Mouse (Mus musculus): ENCODE results near the gene Wnt4. TPM values are rescaled to one million over a fixed set of nuclear protein-coding genes. Genes with fewer than 3 reads are reported as not detected.

The Wnt4 gene
- polyA plus RNA-seq, 1 experiment: 4.1 TPM

DNA sequence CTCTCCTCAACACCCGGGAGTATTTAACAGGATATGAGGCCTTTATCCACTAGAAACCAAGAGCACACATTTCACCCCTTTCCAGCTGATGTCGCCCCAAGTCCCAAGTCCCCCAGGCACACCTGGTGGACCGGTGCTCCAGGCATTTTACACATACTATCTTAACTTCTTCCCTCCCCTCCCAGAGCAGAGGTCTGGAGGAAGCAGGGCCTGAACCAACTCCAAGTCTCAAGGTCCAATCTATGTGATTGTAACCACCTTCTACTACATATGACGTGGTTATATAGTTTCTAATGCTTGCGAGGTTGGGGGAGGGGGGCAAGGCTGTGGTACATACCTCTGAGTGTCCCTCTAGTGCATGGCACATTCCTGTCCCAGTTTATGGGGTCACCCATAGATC, 4.8 kb downstream of the Wnt4 start:
- Histone ChIP-seq H3K36me3 (ENCODE audit: control insufficient read depth, insufficient read depth, low read length, poor library complexity, severe bottlenecking) (no peaks in the 10 kb centered on the region), H3K4me3 (ENCODE audit: low read depth, low read length) (no peak overlapping the region), H3K27ac (ENCODE audit: insufficient read depth, low read length) (no peak overlapping the region), H3K9ac (ENCODE audit: low read depth, poor library complexity, severe bottlenecking) (no peak overlapping the region), H3K27me3 (ENCODE audit: control insufficient read depth, insufficient read depth, low read length, poor library complexity, severe bottlenecking) (peaks cover 10% of the 10 kb centered on the region), H3K4me1 (ENCODE audit: control insufficient read depth, insufficient read depth, low read length) (peaks cover 6% of the 10 kb centered on the region), H3K9me3 (replicated peaks; ENCODE audit: control insufficient read depth, insufficient read depth, low read length, poor library complexity, severe bottlenecking) (no peaks in the 10 kb centered on the region)
- TF ChIP-seq POLR2A (IDR thresholded peaks at IDR 0.05; ENCODE audit: insufficient read depth, low read length): no peak
- TF ChIP-seq EP300 (IDR thresholded peaks at IDR 0.05; ENCODE audit: insufficient read depth, low read depth, low read length): no peak
- no peak for TF ChIP-seq CTCF (IDR thresholded peaks at IDR 0.05; ENCODE audit: low read depth, low read length)

- Histone ChIP-seq H3K36me3 (ENCODE audit: control insufficient read depth, insufficient read depth, low read length, poor library complexity, severe bottlenecking) (no peaks in the 10 kb centered on the region), H3K4me1 (ENCODE audit: control insufficient read depth, insufficient read depth, low read length) (peaks cover 6% of the 10 kb centered on the region), H3K4me3 (ENCODE audit: low read depth, low read length) (no peak overlapping the region), H3K9me3 (replicated peaks; ENCODE audit: control insufficient read depth, insufficient read depth, low read length, poor library complexity, severe bottlenecking) (no peaks in the 10 kb centered on the region), H3K9ac (ENCODE audit: low read depth, poor library complexity, severe bottlenecking) (no peak overlapping the region), H3K27ac (ENCODE audit: insufficient read depth, low read length) (no peak overlapping the region), H3K27me3 (ENCODE audit: control insufficient read depth, insufficient read depth, low read length, poor library complexity, severe bottlenecking) (peaks cover 5% of the 10 kb centered on the region)
- no peak for TF ChIP-seq POLR2A (IDR thresholded peaks at IDR 0.05; ENCODE audit: insufficient read depth, low read length)
- TF ChIP-seq CTCF (IDR thresholded peaks at IDR 0.05; ENCODE audit: low read depth, low read length): no peak
- TF ChIP-seq EP300 (IDR thresholded peaks at IDR 0.05; ENCODE audit: insufficient read depth, low read depth, low read length): no peak
These were observed 5.5 kb downstream of the Wnt4 start for GRCm38 (mm10) chr4:137282584-137283406.

DNA sequence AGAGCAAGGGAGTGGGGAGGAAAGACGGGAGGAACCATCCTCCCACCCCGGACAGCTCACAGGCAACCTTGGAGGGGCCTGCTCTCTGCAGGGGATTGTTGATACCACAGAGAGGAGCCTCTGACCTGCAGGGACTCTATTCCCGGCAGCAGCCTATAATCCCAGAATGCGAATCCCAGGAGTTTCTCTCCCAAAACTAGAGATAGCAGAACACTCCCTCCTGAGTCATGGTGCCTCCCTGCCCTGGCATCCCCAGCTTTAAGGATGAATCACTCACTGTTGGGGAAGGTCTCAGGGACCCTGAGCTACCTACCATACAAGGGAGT, 6.1 kb downstream of the Wnt4 start:
- Histone ChIP-seq H3K36me3 (ENCODE audit: control insufficient read depth, insufficient read depth, low read length, poor library complexity, severe bottlenecking) (no peaks in the 10 kb centered on the region), H3K4me3 (ENCODE audit: low read depth, low read length) (no peak overlapping the region), H3K9me3 (replicated peaks; ENCODE audit: control insufficient read depth, insufficient read depth, low read length, poor library complexity, severe bottlenecking) (no peaks in the 10 kb centered on the region), H3K4me1 (ENCODE audit: control insufficient read depth, insufficient read depth, low read length) (peaks cover 6% of the 10 kb centered on the region), H3K27ac (ENCODE audit: insufficient read depth, low read length) (no peak overlapping the region), H3K27me3 (ENCODE audit: control insufficient read depth, insufficient read depth, low read length, poor library complexity, severe bottlenecking) (0 out of 2 replicates have a peak, but pooled peaks cover 4% of the 10 kb centered on the region), H3K9ac (ENCODE audit: low read depth, poor library complexity, severe bottlenecking) (no peak overlapping the region)
- TF ChIP-seq CTCF (IDR thresholded peaks at IDR 0.05; ENCODE audit: low read depth, low read length): no peak
- TF ChIP-seq EP300 (IDR thresholded peaks at IDR 0.05; ENCODE audit: insufficient read depth, low read depth, low read length): no peak
- no peak for TF ChIP-seq POLR2A (IDR thresholded peaks at IDR 0.05; ENCODE audit: insufficient read depth, low read length)

DNA sequence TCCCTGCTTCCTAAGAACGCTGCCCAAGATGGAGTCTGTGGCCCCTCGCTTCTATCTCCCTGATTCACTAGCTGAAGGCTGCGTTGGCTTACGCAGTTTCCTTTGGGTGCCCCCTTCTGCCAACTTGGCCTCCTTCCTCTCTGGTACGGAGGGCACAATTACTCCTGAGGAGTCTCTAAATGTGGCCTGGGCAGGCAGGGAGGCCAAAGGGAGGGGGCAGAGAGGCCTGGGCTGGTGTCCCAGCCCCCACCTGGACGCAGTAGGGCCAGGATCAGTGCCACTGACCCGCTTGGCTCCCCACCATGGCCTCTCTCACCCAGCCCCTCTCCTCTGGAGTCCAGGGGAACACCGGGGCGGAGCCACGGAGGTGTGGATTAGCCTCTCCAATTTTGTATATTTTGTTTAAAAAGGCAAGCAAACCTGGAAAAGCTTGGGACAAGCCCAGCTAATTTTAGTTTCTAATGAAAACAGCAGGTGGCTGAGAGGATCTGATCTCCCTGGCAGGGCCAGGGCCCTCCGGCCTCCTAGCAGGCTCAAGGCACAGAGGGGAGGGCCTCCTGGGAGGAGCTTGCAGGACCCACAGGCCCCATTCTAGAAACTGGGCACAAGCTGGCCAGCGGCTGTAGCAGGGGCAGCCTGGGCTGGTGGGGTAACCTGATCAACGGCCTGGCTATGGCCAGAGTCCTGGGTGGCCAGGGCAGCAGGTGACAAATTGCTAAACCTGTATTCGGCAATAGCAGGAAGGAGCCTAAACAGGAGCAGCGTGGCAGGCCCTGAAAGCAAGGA, 8.8 kb downstream of the Wnt4 start:
- TF ChIP-seq EP300 (IDR thresholded peaks at IDR 0.05; ENCODE audit: insufficient read depth, low read depth, low read length): no peak
- TF ChIP-seq POLR2A (IDR thresholded peaks at IDR 0.05; ENCODE audit: insufficient read depth, low read length): no peak
- TF ChIP-seq CTCF (IDR thresholded peaks at IDR 0.05; ENCODE audit: low read depth, low read length): no peak
- H3K9ac ChIP-seq (ENCODE audit: low read depth, poor library complexity, severe bottlenecking): no peak overlapping the region
- no peak overlapping the region for H3K27ac ChIP-seq (ENCODE audit: insufficient read depth, low read length)
- H3K4me3 ChIP-seq (ENCODE audit: low read depth, low read length): no peak overlapping the region
- peaks cover 2% of the 10 kb centered on the region for H3K4me1 ChIP-seq (ENCODE audit: control insufficient read depth, insufficient read depth, low read length)
- no peaks in the 10 kb centered on the region for H3K9me3 ChIP-seq (replicated peaks; ENCODE audit: control insufficient read depth, insufficient read depth, low read length, poor library complexity, severe bottlenecking)
- H3K27me3 ChIP-seq (ENCODE audit: control insufficient read depth, insufficient read depth, low read length, poor library complexity, severe bottlenecking): no peaks in the 10 kb centered on the region
- H3K36me3 ChIP-seq (ENCODE audit: control insufficient read depth, insufficient read depth, low read length, poor library complexity, severe bottlenecking): no peaks in the 10 kb centered on the region

DNA sequence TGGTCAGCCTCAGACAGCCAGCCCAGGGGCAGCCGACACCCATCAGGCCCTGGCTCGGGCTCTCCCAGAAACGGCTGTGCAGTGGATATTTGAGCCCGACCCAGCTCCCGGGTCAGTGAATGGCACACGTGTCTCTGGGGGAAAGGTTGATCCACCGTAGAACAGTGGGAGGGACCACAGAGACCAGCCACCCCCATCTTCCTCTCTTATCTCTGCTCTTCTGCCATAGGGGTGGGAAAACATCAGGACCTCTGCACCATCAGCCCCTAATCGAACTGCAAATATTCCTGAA, 9.3 kb downstream of the Wnt4 start:
- no peak overlapping the region for H3K4me3 ChIP-seq (ENCODE audit: low read depth, low read length)
- no peaks in the 10 kb centered on the region for H3K27me3 ChIP-seq (ENCODE audit: control insufficient read depth, insufficient read depth, low read length, poor library complexity, severe bottlenecking)
- H3K27ac ChIP-seq (ENCODE audit: insufficient read depth, low read length): no peak overlapping the region
- no peak for TF ChIP-seq EP300 (IDR thresholded peaks at IDR 0.05; ENCODE audit: insufficient read depth, low read depth, low read length)
- TF ChIP-seq CTCF (IDR thresholded peaks at IDR 0.05; ENCODE audit: low read depth, low read length): no peak
- no peak overlapping the region for H3K9ac ChIP-seq (ENCODE audit: low read depth, poor library complexity, severe bottlenecking)
- peaks cover 2% of the 10 kb centered on the region for H3K4me1 ChIP-seq (ENCODE audit: control insufficient read depth, insufficient read depth, low read length)
- no peaks in the 10 kb centered on the region for H3K9me3 ChIP-seq (replicated peaks; ENCODE audit: control insufficient read depth, insufficient read depth, low read length, poor library complexity, severe bottlenecking)
- H3K36me3 ChIP-seq (ENCODE audit: control insufficient read depth, insufficient read depth, low read length, poor library complexity, severe bottlenecking): no peaks in the 10 kb centered on the region

DNA sequence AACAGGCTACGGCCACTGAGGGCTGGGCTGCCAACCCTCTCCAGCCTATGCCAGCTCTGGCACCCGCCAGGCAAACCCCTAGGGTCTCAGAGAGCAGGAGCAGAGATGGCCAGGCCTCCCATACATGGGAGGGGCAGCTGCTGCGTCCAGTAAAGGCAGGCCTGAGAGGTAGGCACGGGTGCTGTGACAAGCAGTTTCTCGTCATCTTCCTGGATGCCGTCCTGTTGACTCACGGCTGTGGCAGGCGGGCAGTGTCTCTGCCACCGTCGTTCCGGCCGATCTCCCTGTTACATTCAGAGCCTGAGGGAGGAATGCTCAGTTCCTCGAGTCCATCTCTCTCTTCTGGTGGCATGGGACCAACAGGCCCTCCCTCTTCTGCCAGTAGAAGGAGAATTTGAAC, 9.9 kb downstream of the Wnt4 start:
- no peak overlapping the region for H3K4me3 ChIP-seq (ENCODE audit: low read depth, low read length)
- H3K27me3 ChIP-seq (ENCODE audit: control insufficient read depth, insufficient read depth, low read length, poor library complexity, severe bottlenecking): no peaks in the 10 kb centered on the region
- H3K4me1 ChIP-seq (ENCODE audit: control insufficient read depth, insufficient read depth, low read length): peaks cover 2% of the 10 kb centered on the region
- no peaks in the 10 kb centered on the region for H3K9me3 ChIP-seq (replicated peaks; ENCODE audit: control insufficient read depth, insufficient read depth, low read length, poor library complexity, severe bottlenecking)
- no peak overlapping the region for H3K27ac ChIP-seq (ENCODE audit: insufficient read depth, low read length)
- H3K9ac ChIP-seq (ENCODE audit: low read depth, poor library complexity, severe bottlenecking): no peak overlapping the region
- no peak for TF ChIP-seq POLR2A (IDR thresholded peaks at IDR 0.05; ENCODE audit: insufficient read depth, low read length)
- no peak for TF ChIP-seq EP300 (IDR thresholded peaks at IDR 0.05; ENCODE audit: insufficient read depth, low read depth, low read length)
- TF ChIP-seq CTCF (IDR thresholded peaks at IDR 0.05; ENCODE audit: low read depth, low read length): no peak
- H3K36me3 ChIP-seq (ENCODE audit: control insufficient read depth, insufficient read depth, low read length, poor library complexity, severe bottlenecking): no peaks in the 10 kb centered on the region

Measured in ES-Bruce4 (cell line).